Mouse (Mus musculus) lung, postnatal 36 days (tissue): Measurements from ENCODE around the gene Zfp202.
"Not testable (repeated sequence)": the region's sequence is repeated elsewhere in the genome, so short reads cannot be mapped to it uniquely, and the experiment has no call there.

Experiments
- DNase-seq: peaks from one replicate; pipeline ENCODE4 v3.0.0; 2022; ENCODE audit warnings: mixed read lengths

Gene Zfp202

GRCm38 (mm10) chr9:40192098-40193038 lies at the start of gene Zfp202:
TSS of gene Zfp202 (plus strand) at chr9:40192316.
- DNase-seq: peak; percentile 90

DNA sequence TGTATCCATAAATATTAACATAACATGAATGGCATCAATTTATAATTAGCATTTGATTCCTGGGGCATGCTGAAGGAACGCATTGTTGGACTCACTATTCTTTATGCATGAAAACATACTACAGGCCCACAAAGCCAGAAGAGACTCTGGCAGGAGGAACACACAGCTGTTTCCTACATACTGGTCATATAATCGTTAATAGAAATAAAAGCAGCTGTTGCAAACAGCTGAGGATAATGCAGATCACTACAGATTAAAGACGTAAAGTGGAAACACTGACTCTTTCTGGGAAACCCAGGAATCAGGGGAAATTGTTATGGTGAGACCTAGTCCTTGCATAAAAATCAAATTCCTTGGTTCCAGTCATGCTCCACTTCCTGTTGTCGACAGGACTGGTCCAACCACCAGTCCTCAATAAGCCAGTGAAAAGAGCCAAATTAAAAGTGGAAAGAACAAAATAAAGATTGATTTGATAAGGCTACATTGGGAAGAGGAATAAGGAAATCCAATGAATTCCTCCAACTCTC lies 36.9 kb upstream of the Zfp202 start:
- DNase-seq: no peak

- DNase-seq: peak; percentile 3
These were observed 25.7 kb upstream of the Zfp202 start for GRCm38 (mm10) chr9:40166446-40166845.

GRCm38 (mm10) chr9:40177017-40177416 lies 15.1 kb upstream of the Zfp202 start:
- no peak for DNase-seq

GRCm38 (mm10) chr9:40180620-40181019 lies 11.5 kb upstream of the Zfp202 start, which contains the start of gene Olfr986:
TSS of gene Olfr986 (plus strand) at chr9:40180920.
- DNase-seq: no peak

- not testable (repeated sequence) for DNase-seq
These were observed 7.0 kb upstream of the Zfp202 start for GRCm38 (mm10) chr9:40185166-40185565.

GRCm38 (mm10) chr9:40191086-40191876 lies 835 bp upstream of the Zfp202 start:
- DNase-seq: no peak

DNA sequence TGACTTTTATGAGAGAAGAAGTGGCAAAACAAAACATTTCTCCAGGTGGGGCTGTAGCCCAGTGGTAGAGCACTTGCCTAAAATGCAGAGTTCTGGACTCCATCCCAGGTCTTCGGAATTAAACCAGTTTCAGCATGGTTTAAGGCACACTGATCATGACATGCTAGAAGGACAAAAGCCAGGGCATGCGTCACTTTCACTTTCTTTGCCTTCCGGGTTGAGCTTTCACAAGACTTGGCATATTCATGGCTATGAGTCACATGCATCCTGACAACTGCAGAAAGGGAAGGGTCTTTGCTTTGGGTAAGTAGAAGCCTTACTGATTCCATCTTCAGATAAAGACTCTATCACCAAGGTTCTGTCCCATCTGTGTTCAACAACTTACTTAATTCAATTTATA lies 3.9 kb downstream of the Zfp202 start:
- peak; percentile 52 for DNase-seq

DNA sequence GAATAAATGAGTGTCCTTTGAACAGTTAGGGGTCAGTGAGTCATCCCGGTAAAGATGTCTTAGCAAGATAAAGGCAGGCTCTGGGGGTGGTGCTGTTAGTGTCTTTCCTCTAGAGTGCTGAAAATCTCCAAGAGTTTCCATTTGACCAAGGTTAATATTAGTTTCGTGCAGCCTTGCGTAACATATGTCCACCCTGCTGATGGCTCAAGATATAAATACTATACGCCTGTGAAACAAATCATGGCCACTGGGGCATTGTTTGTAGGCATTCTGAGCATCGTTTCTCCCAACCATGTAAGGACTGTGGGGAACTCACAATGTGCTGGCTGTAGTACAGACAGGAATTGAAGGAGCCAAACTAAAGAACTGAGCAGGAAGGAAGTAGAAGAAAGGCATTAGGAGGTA lies 14.4 kb downstream of the Zfp202 start:
- no peak for DNase-seq

GRCm38 (mm10) chr9:40210744-40211143 lies 18.6 kb downstream of the Zfp202 start:
- DNase-seq: no peak

DNA sequence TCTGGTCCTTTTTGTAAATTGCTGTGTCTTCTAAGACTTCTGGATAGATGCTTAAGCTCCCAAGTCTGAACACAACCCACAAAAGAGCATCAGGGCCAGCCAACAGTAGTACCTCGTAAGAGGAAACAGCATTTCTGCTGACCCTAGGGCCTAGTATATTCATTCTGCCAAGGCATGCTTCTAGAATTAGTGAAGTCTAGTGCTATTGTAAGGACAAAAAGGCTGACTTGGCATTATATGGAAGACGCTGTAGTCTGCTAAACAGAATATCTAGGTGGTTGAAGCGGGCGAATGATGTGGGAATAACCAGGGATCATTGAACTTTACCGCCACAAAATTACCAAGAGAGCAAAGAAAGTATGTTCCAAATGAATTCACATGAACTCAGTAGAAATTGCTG lies 21.9 kb downstream of the Zfp202 start:
- DNase-seq: no peak

DNA sequence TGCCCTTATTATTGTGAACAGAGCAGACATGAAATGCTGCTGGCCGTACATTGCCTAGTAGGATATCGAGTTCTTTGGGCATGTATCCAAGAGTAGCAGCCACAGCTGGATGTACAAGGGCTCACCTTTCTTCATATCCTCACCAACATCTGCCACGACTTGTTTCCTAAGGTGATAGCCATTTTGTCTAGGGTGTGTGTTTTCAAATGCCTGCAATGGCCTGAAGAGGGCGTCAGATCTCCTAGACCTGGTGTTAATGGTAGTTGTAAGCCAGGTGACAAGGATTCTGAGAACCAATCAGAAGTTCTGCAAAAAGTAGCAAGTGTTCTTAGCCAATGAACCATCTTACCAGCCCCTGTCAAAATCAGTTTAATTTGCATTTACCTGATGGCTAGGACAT lies 24.5 kb downstream of the Zfp202 start:
- no peak for DNase-seq

- peak; percentile 3 for DNase-seq
These were observed 32.2 kb downstream of the Zfp202 start for GRCm38 (mm10) chr9:40224289-40224688.

DNA sequence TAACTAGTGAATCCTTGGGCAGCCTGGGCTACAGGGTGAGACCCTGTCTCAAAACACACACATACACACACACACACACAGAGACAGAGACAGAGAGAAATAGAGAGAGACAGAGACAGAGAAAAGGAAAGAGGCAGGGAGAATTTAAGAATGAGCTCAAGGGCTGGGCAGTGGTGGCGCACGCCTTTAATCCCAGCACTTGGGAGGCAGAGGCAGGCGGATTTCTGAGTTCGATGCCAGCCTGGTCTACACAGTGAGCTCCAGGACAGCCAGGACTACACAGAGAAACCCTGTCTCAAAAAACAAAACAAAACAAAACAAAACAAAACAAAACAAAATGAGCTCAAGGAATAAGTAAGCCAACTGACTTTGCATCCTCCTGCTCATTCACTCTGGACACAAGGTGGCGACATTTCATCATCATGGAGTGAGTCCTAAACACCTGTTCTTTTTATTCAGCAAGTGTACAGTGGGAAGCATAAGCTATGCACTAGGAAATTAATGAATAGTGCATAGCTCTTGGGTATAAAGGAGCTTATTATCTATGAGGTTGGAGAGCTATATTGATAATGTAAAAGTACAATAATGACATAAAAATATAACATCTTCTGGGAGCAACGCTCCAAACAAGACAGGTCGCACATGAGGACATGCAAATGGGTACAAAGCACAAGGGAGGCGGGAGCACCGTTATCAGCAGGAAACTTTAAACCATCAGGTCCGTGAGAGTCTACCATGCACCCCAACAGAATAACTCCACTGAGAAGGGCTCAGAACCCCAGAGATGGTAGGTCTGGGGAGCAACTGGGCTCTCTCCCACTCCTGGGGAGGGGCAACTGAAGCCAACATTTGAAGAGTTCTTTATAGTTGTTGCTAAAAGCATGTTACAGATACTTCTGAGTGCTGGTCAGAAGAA lies 36.0 kb downstream of the Zfp202 start:
- DNase-seq: peak; percentile 71

DNA sequence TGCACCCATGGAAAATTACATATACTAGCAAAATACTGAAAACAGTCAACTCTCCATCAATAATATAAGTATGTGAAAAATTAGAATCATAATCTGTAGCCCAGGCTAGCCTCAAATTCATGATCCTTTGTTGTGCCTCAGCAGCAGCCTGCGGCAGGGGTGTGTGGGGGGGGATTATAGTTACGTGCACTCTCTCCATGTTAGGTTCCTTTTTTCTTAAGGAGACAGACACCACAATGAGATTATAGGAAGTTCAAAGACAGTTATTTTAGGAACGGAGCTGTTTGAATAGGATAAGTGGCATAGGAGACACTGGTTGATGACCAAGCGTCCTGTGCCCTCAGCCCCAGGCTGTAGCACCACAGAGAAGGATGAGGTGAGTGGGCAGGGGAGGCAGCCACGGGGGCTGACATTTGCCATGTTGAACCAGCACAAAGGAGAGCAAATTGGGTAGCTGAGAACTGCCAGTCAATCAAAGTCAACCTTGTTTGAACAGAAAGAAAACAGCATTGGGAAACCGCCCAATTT lies 36.8 kb downstream of the Zfp202 start:
- no peak for DNase-seq

- no peak for DNase-seq
These were observed 37.4 kb downstream of the Zfp202 start for GRCm38 (mm10) chr9:40229479-40229878.

GRCm38 (mm10) chr9:40231019-40231418 lies 38.9 kb downstream of the Zfp202 start:
- no peak for DNase-seq

DNA sequence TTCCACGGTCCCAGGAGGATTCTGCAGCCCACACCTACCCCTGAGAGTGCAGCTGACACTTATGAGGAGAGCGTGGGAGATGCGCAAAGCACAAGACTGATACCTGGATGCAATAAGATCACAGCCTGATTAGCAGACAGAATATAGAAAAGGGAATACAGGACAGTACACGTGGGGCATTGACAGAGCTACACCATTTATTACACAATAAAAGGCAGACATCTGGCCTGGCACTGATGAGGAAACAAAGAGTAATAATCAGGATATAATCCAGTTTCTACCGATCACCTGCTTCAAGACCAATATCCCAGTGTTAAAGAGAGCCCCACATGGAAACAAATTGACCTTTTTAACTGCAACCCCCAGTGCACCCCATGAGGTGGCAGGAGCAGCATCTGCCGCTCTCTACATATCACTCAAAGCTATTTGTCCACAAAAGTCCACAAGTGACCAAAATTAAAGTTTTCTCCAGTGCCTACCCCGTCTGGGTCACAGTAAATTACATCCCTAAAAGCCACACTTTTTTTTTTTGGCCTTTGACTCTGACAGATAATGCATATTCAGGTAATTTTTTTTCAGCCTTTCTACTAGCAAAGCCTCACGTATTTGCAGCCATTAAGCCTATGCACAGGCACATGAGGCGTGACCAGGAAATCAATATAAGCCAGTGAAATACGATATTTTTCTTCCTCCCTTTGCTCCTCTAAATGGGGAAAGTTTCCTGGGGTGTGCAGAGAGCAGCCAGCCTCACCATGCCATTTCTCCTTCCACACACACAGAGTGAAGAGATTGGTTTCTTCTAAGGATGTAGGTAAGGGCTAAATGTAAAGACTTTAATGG lies 42.3 kb downstream of the Zfp202 start:
- DNase-seq: no peak

DNA sequence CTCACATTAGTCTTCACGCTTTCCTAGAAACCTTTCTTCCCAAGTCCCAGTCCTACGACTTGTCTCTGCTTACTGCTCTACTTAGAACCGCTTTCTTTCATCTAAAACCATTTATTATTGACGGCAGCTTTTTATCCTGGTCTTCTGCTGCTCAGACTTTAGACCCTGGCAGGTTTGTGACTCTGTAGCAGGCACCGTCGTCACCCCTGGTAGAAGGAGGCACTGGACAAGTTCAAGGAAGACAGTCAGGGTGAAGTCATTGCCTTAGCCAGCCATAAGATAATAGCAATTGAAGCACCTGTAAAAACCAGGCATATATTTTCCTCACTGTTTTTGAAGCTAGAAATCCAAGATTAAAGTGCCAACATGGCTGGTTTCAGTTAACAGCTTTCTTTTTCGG lies 43.1 kb downstream of the Zfp202 start:
- DNase-seq: no peak

DNA sequence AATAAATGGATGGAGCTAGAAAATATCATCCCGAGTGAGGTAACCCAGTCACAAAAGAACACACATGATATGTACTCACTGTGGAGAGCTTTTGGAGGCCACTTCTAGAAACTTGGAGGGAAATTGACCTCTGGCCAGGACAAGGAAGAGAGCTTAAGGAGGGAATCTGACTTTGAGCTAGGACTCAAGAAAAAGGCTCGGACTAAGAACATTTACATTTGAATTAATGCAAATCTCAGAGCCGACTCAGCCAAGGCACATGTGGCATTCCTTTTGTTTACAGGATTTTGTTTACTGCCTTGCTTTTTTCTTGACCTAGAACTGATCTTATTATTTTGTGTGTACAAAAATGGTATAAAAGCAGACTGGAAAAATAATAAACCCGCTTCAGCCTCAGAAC lies 47.6 kb downstream of the Zfp202 start:
- DNase-seq: no peak

GRCm38 (mm10) chr9:40240311-40240710 lies 48.2 kb downstream of the Zfp202 start:
- no peak for DNase-seq
